Mouse (Mus musculus) thymus, postnatal 0 days (tissue): ENCODE results near the gene Ube2r2. TPM values are rescaled to one million over a fixed set of nuclear protein-coding genes. Genes with fewer than 3 reads are reported as not detected.

Experiments used
- DNase-seq: peaks from one replicate; pipeline ENCODE4 v3.0.0-alpha.2; 2015; ENCODE audit warnings: low spot score
- polyA plus RNA-seq: library from polyadenylated mRNA; unstranded; fragments of >200 nt; fragmentation: Nextera tagmentation; extraction: Ambion mirVana; gene quantifications from 2 replicates; pipeline ENCODE4 v1.2.1, GENCODE M21; 2015

The Ube2r2 gene
- polyA plus RNA-seq, 1 experiment from 2014 or later, result 56.1 TPM

GRCm38 (mm10) chr4:41116817-41117216, 18.7 kb upstream of the Ube2r2 start:
- DNase-seq, result no peak

- DNase-seq, result peak; percentile 69
Measured at GRCm38 (mm10) chr4:41118706-41119292, 16.7 kb upstream of the Ube2r2 start.

DNA sequence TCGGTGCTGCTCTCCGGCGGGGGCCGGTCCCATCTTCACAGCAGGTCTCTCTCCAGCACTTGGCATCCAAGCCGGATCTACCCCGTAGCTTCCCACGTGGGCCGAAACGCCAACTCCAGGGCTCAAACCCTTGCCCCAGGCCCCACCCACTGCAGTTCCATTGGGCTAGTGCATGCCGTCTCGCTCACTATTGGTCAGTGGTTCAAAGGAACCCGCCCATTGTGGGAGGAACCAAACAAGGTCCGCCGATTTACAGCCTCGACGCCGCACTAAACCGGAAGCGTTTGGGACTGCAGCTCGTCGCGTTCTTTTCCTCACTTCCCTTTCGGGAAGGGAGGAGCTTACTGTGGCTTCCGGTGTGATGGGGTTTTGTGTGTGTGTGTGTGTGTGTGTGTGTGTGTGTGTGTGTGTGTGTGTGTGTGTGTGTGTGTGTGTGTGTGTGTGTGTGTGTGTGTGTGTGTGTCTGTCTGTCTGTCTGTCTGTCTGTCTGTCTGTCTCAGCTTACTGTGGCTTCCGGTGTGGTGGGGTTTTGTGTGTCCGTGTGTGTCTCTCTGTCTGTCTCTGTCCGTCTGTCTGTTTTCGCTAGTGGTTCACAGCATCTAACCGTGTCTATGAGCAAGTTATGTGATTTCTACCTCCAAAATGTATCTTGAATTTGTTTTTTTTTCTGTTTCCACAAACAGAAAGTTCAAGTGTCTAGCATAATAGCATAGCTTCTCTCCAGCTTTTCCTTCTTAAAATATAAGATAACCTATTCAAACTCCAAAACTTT, 11.2 kb upstream of the Ube2r2 start, which contains the start of gene Nol6:
Gene Nol6, minus strand, starts transcription at position 276 of the 772 bp plus-strand sequence.
- DNase-seq, result peak; percentile 99

DNA sequence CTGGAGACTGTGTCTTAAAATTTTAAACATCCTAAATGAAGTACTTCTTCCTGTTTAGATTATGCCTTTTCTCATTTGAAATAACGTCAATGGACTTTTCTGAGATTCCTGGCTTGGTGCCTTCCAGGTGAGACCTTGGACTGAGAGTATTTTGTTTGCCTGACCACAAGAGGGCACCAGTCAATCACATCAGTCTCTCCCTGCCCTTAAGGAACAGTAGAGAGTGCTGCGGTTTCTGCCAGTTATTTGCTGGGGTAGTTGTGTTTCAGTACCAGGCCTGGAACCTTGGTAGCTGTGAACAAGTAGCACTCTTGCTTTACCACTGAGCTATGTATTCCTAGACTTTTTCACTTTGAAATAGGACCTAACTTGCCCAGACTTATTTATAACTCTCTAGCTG, 6.1 kb upstream of the Ube2r2 start:
- peak; percentile 75 for DNase-seq

DNA sequence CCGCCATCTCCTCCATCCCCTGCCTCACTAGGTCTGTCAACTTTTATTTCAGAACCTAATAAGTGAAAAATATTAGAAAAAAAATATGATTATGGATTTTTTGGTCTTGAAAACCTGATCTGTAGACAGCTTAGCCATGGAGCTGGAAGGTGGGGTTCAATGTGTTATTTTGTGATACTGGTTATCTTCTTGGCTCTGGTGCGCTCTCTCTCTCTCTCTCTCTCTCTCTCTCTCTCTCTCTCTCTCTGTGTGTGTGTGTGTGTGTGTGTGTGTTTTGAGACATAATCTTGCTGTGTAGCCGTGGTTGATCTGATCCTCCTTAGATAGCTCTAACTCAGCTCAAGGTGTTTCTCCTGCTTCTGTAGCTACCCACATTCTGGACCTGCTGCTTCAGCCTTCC, 5.7 kb upstream of the Ube2r2 start:
- no peak for DNase-seq

DNA sequence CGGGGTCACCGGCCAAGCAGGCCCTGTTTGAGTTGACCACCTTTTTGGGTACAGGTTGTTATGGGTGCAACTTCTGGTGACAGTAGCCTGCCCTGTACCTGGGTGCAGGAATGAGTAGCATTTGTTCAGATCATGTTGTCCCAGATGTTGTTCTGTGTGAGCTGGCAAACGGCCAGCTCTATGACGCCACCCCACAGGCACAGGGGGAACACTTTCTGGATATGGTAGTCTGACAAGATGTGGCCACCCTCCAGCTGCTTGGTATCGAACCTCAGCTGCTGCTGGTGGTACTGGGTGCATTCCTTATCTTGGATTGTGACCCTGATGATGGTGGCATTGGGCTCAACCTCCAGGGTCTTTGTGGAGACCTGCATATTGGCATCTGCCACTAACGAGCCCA, 3.1 kb upstream of the Ube2r2 start:
- no peak for DNase-seq

GRCm38 (mm10) chr4:41133529-41134291, 1.8 kb upstream of the Ube2r2 start:
- DNase-seq, result no peak

- peak; percentile 88 for DNase-seq
Measured at GRCm38 (mm10) chr4:41134935-41135710, 420 bp upstream of the Ube2r2 start.

DNA sequence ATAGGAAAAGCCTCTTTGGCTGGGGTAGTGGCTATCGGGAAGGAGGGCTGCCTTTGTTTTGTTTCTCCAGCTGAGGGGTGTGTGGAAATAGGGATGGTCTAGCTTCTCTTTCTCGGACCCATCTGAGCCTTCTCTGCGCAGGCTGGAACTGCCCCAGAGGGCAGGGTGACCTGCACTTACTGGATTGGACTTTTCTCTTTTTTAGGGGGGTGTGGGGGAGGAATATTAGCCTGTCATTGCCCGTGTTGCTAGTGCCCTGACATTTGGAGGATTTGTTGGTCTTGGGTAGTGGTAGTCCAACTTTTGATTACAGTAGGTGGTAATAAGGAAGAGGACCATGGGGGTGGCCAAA, 887 bp downstream of the Ube2r2 start:
- no peak for DNase-seq

GRCm38 (mm10) chr4:41136811-41137210, 1.3 kb downstream of the Ube2r2 start:
- DNase-seq, result no peak

DNA sequence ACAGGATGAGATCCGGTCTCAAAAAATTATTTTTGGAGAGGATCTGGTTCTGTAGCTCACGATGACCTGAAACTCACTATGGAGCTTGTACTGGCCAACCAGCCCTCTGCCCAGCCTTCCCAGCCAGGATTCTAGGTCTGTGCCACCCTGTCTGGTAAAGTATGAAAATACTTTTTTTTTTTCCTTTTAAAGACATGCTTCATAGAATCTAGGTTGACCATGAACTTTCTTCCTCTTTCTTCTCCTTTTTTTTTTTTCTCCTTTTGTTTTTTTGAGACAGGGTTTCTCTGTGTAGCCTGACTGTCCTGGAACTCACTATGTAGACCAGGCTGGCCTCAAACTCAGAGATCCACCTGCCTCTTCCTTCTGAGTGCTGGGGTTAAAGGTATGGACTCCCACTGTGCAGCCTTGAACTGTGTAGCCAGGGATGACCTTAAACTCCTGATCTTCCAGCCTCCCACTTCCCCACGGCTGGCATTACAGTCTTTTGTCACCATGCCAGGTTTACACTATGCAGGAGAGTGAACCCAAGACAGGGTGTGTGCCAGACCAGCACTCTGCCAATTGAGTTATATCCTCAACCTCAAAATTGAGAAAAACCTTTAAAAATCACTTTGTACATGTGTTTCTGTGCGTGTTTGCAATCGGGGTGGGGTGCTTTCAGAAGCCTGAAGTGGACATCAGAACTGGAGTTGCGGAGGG, 4.8 kb downstream of the Ube2r2 start:
- DNase-seq, result no peak

DNA sequence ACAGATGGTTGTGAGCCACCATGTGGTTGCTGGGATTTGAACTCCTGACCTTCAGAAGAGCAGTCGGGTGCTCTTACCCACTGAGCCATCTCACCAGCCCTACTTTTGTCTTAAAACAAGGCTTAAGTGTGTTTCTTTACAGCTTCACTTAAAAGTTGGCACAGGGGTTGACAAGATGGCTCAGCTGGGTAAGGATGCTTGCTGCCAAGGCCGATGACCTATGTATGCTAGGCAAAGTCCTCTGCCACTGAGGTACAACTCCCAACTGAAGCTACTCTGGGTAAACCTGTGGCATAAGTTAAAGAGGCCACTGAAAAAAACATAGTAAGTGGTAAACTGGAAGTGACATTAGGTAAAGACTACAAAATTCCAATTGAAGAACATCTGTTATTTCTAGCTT, 7.1 kb downstream of the Ube2r2 start:
- no peak for DNase-seq

DNA sequence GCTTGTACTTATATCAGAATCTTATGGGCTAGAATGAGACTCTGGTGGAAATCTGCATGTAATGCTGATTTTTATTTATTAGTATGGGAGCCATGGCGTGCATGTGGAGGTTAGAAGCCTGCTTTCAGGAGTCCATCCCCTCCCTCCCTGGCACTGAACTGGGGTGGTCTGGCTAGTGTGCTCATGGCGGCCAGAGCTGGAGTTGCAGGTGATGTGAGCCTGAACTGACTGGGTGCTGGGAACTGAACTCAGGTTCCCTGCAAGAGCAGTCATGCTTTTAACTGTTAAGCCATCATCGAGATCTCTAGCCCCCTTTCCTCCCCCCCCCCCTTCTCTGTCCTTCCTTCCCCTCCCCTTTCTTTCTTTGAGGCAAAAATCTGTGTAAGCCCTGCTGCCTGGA, 14.3 kb downstream of the Ube2r2 start:
- no peak for DNase-seq

- DNase-seq, result no peak
Measured at GRCm38 (mm10) chr4:41151186-41151585, 15.6 kb downstream of the Ube2r2 start.

DNA sequence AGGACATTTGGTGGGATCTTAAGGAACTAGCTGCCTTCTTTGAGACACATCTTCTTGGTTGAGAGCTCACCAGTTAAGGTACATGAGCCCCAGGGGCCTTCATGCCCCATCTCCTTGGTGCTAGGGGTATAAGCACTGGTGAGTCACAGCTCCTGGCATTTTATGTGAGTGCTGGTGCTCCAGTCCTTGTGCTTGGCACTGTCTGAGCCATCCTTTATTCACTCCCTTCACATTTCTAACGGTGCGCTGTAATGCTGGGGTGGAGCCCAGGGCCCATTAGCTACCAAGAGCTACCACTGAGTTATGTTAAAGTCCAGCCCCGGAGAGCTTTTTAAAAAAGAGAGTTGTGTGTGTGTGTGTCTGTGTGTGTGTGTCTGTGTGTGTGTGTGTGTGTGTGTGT, 17.6 kb downstream of the Ube2r2 start:
- DNase-seq, result no peak

- DNase-seq, result no peak
Measured at GRCm38 (mm10) chr4:41156961-41157360, 21.4 kb downstream of the Ube2r2 start.

- no peak for DNase-seq
Measured at GRCm38 (mm10) chr4:41158251-41158650, 22.7 kb downstream of the Ube2r2 start.

DNA sequence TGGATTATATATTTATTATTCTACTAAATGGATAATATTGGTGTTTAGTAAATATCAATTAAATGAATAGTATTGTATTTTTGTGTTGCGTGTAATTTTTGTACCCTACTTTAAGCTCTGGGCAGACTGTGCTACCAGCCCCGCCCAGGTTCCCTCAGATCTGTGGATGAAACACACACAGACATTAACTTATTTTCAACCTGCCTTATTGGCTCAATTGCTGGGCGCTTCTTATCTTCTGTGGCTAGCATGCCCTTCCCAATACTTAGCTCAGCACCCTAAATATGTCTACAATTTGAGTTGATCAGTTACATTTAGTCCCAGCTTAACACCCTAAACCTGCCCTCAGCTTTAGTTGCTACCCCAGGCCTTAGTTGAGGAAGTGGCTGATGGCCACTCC, 25.7 kb downstream of the Ube2r2 start:
- no peak for DNase-seq

GRCm38 (mm10) chr4:41164974-41165373, 29.4 kb downstream of the Ube2r2 start:
- no peak for DNase-seq

DNA sequence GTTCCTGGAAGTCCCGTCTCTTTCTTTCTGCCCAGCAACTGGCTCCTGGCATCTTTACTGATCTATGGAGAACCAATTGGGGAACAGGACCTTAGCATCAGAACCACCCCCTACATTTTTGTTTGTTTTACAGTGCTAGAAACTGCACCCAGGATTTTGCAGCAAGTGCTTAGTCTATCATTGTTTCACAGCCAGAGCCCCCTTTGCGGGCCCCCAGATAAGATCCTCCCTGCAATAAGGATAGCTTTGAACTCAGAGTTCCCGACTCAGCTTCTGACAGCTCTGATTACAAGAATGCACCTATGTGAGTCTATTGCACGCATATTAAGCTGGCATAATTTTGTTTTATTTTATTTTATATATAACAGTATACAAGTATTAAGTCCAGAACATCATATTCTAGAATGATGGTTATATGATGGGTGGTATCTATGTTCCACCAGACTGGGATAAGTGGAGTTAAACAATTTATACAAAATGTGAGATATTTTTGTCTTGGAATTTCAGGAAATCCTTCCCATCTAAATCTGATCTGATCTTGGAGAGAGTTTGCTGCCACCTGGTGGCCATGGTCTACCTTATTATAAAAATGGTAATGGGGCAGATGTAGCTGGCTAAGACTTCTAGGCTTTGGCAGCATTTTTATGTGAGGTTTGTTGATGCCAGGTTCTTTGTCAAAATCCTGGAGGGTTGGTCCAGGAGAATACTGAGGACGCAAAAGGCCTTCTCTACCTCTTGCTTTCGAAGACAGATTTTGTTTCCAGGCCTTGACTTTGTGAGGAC, 30.3 kb downstream of the Ube2r2 start:
- peak; percentile 60 for DNase-seq
